Mouse (Mus musculus) cortical plate, adult 2 months (tissue): Measurements from ENCODE around the gene Ankdd1a.

Experiments
- CTCF ChIP-seq: fragments of 200-500 bp; IDR thresholded peaks from 2 replicates; pipeline ENCODE4 v1.5.1; 2011; ENCODE audit warnings: mild to moderate bottlenecking, control low read depth, low read length; ENCODE audit not compliant: insufficient read depth; ENCODE audit errors: extremely low read depth
- POLR2A ChIP-seq: fragments of 200-500 bp; IDR thresholded peaks from 2 replicates; pipeline ENCODE4 v1.6.1; 2011; ENCODE audit warnings: mild to moderate bottlenecking, low read length, control low read depth; ENCODE audit not compliant: insufficient read depth; ENCODE audit errors: extremely low read depth

DNA sequence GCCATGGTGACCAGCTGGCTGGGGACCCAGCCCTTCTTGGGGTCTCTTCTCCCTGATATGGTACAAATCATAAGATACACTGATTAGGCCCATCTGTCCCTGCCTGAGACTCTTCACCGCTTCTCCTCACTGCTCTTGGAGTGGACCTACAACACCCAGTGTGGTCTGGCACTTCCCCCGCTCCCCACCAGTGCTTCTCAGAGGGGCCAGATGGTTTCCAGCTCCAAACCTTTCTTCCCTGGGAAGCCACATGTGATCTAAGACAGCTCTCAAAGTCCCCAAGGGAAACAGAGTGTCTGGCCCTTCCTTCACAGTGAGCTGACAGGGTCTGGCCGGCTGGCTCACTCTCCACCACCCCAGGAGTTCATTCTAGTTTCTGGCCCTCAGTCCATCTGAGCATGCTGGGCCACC lies 5.1 kb downstream of the Ankdd1a start:
- TF ChIP-seq POLR2A (no peak), CTCF (no peak)
